Mouse (Mus musculus): ENCODE data around the gene Sorbs1.

- TF ChIP-seq CTCF (IDR thresholded peaks at IDR 0.05; ENCODE audit: extremely low read depth, insufficient read length, insufficient replicate concordance, low read depth, low read length) (no peak), POLR2A (IDR thresholded peaks at IDR 0.05; ENCODE audit: low read depth, low read length) (no peak)
Measured at GRCm38 (mm10) chr19:40268493-40268892, 245.1 kb downstream of the Sorbs1 start.
